Mouse (Mus musculus) lung, postnatal 0 days (tissue): Measurements from ENCODE around the gene Ccdc88b.
"Not testable (repeated sequence)": the region's sequence is repeated elsewhere in the genome, so short reads cannot be mapped to it uniquely, and the experiment has no call there.

Experiments
- CTCF ChIP-seq: IDR thresholded peaks from 2 replicates; pipeline ENCODE4 v1.5.1; 2016; ENCODE audit warnings: antibody characterized with exemption, mild to moderate bottlenecking
- EP300 ChIP-seq: IDR thresholded peaks from 2 replicates; pipeline ENCODE4 v1.6.1; 2016; ENCODE audit warnings: antibody characterized with exemption, mild to moderate bottlenecking, control low read depth

DNA sequence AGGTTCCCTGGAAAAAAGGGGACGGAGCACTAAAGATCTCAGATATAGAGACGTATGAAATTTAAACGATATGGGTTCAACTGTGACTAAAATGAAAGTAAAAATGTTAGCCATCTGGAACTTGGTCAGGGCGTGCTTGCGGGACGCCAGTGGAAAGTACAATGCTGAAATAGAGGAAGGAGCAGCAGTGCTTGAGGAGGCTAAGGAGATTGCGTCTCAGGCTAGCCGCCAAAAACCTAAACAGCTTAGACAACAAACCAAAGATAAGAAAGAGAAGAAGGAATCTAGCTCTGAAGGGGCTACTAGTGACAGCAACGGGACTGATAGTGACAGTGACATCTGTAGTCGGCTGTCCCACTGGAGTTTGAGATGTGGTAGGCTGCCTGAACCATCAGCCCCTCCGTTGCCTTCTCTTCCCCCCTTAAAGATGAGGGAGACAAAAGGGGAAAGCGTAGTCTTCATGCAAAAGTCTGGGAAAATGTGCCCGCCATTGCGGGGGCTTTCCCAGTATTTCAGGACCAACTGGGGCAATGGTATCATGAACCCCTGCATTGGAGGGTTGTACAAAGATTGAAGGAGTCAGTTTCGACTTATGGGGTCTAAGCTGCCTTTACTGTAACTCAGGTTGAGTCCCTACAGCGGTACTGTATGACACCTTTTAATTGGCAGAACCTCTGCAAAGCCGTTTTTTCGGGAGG, 37.7 kb upstream of the Ccdc88b start:
- TF ChIP-seq EP300, CTCF: not testable (repeated sequence)
